Mouse (Mus musculus): ENCODE measurements around the gene Msl3. TPM values are rescaled to one million over a fixed set of nuclear protein-coding genes. Genes with fewer than 3 reads are reported as not detected.
A peak's percentile ranks its signal among the peaks of the same experiment; 100 is the strongest.

Gene Msl3
- polyA plus RNA-seq, 1 experiment from 2014 or later, result 34.5 TPM

DNA sequence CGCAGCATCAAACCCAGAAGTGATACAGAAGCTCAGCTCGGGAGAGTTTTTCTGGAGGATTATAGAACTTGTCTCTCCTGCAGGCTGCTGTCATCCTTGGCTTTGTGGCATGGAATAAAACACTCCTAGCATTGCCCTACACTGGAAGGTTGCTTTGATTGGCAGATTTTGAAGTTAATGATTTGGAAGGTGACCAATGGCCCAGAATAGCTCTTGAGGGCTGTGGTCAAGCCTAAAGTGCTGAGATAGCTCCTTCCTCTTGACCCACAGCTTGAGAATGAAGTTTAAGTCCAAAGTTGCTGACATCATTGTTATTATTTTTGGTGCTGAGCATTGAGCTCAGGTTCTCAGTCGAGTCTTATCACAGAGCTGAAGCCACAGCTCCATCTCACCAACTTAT is 26.0 kb downstream of the Msl3 start:
- Histone ChIP-seq H3K4me1 (no peaks in the 10 kb centered on the region), H3K4me2 (replicated peaks) (no peak overlapping the region), H3K9me3 (no peaks in the 10 kb centered on the region), H3K9ac (no peak overlapping the region), H3K4me3 (no peak overlapping the region), H3K27me3 (no peaks in the 10 kb centered on the region), H3K27ac (no peak overlapping the region), H3K36me3 (no peaks in the 10 kb centered on the region)
- 73% methylated on average over 3 of the region's 3 CpGs for WGBS
- no peak for ATAC-seq (ENCODE audit: insufficient number of reproducible peaks, insufficient read depth, low FRiP score, low TSS enrichment)

GRCm38 (mm10) chrX:168643451-168643850 is 30.2 kb downstream of the Msl3 start:
- Histone ChIP-seq H3K27ac (no peak overlapping the region), H3K4me3 (no peak overlapping the region), H3K9me3 (no peaks in the 10 kb centered on the region), H3K9ac (no peak overlapping the region), H3K4me2 (replicated peaks) (no peak overlapping the region), H3K4me1 (no peaks in the 10 kb centered on the region), H3K27me3 (no peaks in the 10 kb centered on the region; the same call in 1 of the 2 replicates), H3K36me3 (no peaks in the 10 kb centered on the region)
- WGBS, result 96% methylated on average over 1 of the region's 1 CpGs
- ATAC-seq (ENCODE audit: insufficient number of reproducible peaks, insufficient read depth, low FRiP score, low TSS enrichment), result no peak

DNA sequence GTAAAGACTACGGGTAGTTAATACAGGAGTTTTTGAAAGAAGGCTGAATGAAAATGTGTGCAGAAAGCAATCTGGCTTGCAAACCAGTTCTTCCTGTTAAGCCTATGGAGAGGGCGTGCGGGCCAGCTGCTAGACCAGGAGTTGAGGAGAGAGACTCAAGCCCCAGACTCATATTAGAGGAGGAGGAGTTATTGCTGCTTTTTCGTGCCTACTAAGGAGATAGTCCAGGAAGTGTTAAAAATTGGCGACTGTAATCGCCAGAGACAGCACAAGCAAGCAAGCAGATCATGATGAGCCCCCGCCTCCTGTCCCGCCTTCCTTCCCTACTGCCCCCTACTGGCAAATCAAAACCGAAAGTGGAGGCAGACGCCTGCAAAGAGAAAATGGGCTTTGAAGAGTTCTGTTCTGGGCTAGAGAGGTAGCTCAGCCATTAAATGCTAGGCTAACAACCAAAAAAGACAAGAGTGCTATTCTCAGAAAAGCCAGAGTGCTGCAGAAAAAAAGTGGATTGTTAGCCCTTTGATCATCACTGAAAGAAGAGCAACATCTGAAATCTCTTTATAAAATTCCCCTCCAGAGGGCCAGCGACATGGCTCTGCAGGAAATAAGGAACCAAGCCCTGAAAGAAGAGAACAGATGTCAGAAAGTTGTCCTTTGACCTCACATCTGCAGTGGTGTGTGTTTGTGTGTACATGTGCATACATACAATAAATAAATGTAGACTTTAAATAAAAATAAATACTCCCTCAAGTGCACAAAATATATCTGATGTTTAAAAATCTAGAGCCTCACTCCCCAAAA is 33.9 kb downstream of the Msl3 start:
- Histone ChIP-seq H3K27ac (peak overlapping the region; percentile 41; the same call in 1 of the 2 replicates), H3K9ac (no peak overlapping the region), H3K27me3 (no peaks in the 10 kb centered on the region; the same call in 1 of the 2 replicates), H3K36me3 (no peaks in the 10 kb centered on the region), H3K4me1 (no peaks in the 10 kb centered on the region), H3K9me3 (no peaks in the 10 kb centered on the region), H3K4me3 (peak overlapping the region; percentile 32), H3K4me2 (replicated peaks) (peak overlapping the region; percentile 40)
- 19% methylated on average over 11 of the region's 11 CpGs for WGBS
- ATAC-seq (ENCODE audit: insufficient number of reproducible peaks, insufficient read depth, low FRiP score, low TSS enrichment), result no peak

Other genes starting within 250 kb of the Msl3 start
- 0.41 TPM in 2 replicates for gene Frmpd4, start 96.7 kb downstream of the Msl3 start, polyA plus RNA-seq (2016; fragmentation: Nextera tagmentation; extraction: Ambion mirVana)
- gene Arhgap6, start 121.2 kb upstream of the Msl3 start, polyA plus RNA-seq (2016; fragmentation: Nextera tagmentation; extraction: Ambion mirVana), result 1.8 and 2.7 TPM in 2 replicates